Mouse (Mus musculus) spleen, adult 12 weeks (tissue): Measurements from ENCODE around the gene Efhc1.

Experiments
- DNase-seq: peaks from one replicate; pipeline ENCODE4 v3.0.0; 2022; ENCODE audit warnings: low spot score

Efhc1 gene

GRCm38 (mm10) chr1:21007941-21008701 lies 56.7 kb downstream of the Efhc1 start:
- DNase-seq = no peak

GRCm38 (mm10) chr1:21008891-21009290 lies 57.5 kb downstream of the Efhc1 start:
- no peak for DNase-seq

DNA sequence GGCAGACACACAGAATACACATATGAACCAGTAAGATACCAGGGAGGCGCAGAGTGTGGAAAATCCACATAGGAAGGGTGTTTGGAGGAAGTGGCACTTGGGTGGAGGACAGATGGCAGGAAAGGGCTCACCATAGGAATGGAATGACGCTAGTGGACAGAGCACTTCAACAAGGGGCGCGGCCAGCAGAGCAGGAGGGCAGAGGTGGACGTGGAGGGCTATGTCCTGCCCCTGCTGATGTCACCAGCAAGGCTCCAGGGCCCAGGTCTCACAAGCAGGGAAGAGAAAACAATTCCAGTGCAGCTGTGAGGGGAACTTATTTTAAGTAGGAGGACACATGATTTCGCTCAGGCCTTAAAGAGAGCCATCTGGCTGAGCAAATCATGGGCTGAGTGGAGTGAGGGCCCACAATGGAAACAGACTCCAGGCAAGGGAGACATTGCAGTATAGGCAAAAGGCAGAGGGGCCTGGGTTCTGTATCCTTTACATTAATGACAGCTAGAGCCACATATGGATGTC lies 58.9 kb downstream of the Efhc1 start:
- no peak for DNase-seq

DNA sequence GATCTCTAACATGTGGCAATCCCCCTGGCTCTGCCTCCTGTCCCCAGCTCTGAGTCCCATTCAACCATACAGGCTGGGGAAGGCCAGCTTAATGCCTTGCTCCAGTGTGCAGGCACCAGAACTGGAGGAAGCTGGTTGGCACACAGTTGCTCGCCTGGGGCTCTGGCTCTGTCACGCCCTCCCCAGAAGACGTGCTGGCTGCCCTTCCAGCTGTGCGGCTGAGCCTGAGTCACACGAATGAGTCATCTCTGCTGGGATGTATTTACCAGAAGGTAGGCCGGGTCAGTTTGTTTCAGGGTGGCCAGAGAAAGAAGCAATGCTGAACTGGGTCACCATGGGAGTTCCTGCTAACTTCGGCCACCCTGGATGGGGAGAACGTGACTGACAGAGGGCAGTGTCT lies 63.0 kb downstream of the Efhc1 start:
- no peak for DNase-seq

DNA sequence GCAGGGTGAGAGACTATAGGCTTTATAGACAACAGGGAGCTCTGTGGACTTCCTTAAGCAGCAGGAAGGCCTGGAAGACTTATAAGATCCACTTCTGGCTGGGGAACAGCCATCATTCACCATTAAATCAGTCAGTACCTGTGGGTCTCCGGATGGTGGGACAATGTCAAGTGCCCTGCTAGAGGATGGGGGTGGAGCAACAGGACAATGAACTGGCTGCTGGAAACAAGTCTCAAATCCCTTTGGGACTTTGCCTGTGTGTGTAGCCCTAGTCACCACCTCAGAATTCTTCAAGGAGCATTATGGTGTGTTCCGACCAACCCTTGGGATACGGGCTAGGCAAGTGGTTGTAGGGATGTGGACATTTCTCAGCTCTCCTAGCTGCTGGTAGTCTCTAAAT lies 71.7 kb downstream of the Efhc1 start:
- no peak for DNase-seq

DNA sequence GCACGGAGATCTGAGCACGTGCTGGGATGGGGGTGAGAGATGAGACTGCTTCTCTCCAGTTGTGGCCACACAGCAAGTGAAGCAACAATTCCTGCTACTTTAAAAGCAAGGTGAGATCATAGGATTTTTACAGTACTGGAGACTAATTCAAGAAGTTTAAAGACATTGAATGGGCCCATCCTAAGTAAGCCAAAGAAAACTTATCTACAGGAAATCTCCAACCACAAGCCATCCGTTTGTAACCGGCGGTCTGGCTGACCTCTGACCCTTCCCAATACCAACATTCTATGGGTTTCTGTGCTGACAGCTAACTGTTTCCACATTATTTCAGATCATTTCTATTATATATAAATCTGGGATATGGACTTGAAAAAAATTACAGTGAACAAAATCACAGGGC lies 73.8 kb downstream of the Efhc1 start:
- no peak for DNase-seq

- no peak for DNase-seq
Measured at GRCm38 (mm10) chr1:21026534-21026933, 75.1 kb downstream of the Efhc1 start.

DNA sequence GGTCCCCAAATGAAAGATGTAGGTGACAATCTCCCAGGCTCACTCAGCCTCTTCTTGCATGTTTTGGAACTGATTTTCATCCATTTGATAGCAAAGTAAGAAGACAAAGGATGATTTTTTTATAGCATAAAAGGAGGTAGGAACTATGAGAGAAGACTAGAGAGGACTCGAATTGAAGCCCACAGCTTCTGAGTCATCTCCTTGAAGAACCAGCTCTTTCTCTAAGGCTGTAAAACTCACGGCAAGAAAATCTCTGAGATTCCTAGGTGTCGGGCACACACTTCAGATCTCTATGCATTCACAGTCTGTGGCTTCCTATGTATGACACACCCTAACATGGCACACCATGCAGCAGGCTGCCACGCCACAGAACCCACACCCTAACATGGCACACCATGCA lies 77.6 kb downstream of the Efhc1 start:
- no peak for DNase-seq

GRCm38 (mm10) chr1:21031650-21032049 lies 80.2 kb downstream of the Efhc1 start:
- no peak for DNase-seq

DNA sequence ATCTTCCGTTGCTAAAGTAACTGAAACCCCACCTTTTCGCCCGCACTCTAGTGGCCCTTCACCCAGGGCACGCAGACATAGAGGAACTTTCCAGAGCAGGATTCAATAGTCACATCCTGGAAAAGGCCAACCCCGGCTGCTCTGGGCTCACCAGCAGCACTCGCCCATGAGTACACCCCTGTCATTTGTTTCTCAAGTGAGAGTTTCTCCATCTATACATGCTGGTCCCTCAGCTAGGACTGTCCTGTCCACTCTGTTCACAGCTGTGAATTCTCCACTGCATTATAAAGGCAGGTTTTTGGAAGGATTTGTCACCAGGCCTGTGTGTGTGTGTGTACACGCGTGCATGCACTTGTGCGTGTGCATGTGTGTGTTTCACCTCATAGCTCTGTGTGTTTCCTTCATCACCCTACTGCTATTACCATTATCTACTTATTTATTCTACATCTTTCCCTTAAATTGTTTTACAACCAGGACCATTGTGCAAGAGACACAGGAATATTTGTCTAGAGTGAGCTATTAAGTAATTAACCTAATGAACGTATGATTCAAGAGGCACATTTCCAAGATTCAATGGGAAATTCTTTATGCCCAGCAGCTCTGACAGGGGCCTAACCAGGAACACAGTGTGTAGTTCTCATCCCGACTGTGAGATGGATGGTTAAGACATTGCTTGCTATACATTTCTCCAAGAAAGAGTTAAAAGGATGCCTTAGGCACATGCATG lies 81.8 kb downstream of the Efhc1 start:
- no peak for DNase-seq

GRCm38 (mm10) chr1:21033792-21034119 lies 82.3 kb downstream of the Efhc1 start:
- DNase-seq = no peak

- no peak for DNase-seq
Measured at GRCm38 (mm10) chr1:21035878-21036277, 84.5 kb downstream of the Efhc1 start.

DNA sequence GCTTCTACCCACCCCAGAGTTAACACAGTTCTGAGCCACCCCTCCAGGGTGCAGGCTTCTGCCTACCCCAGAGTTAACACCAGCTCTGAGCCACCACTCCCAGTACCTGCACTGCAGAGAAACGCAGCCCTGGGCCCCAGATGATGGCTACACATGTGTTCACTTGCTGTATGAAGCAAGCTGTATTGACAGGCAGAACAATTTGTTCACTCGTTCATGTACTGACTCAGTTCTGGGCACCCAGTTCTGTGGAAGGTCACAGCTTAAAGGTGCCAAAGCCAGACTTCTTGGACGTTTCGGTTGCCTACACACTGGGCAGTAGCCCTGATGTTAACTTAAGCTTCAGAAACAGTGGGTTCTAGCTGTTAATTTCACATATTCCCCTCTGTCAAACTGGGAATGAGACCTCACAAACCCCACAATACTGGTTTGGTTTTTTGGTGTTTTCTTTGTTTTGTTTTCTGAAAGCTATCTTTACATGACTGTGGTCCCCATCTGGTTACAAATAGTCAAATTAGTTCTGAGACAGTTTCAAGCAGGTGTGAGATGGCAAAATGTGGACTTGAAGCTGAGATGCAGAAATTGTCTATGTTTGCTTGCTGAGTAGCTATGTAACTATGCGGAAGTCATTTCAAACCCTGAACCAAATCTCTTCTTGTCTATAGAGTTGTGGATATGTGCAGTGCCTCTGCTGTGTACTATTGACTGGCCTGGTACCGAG lies 86.6 kb downstream of the Efhc1 start:
- DNase-seq = no peak

DNA sequence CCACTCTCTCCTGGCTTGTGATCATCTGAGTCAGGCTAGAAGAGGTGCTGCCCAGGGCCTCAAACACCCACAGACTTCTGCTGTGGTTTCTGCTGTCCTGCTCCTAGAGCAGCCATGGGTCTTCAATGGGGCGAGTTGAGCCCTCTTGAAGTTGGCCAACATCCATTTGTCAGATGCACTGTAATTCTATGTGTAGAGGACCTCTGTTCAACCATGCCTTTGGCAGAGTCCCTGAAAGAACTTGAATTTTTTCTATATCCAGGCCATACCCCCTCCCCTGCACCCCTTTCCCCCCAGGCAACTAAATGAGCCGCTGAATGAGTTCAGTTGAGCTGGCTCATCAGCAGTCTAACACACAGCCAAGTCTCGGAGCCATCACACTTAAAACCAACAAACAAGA lies 88.1 kb downstream of the Efhc1 start:
- DNase-seq = no peak

DNA sequence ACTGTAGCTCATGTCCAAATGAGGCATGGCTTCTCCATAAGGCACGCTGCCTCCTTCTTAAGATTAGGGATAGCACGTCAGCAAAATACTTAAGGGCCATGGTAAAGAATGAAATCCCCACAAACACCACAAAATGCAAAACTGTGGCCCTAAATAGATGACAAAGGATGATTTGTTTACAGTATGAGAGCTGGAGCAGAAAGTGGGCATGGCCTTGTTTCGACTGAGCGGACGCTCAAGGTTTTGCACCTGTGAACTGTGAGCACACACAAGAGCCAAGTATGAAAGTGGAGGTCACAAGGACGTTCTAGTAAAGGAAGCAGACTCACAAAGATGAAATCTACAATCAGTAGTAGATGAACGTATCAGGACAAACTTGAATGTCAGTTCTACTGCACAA lies 88.7 kb downstream of the Efhc1 start:
- DNase-seq = no peak
